Mouse (Mus musculus): ENCODE measurements around the gene Tnfrsf12a. TPM values are rescaled to one million over a fixed set of nuclear protein-coding genes. Genes with fewer than 3 reads are reported as not detected.

Gene Tnfrsf12a
- 1 to 10 TPM; 1.3 to 1.9 TPM for total RNA-seq (2021)

DNA sequence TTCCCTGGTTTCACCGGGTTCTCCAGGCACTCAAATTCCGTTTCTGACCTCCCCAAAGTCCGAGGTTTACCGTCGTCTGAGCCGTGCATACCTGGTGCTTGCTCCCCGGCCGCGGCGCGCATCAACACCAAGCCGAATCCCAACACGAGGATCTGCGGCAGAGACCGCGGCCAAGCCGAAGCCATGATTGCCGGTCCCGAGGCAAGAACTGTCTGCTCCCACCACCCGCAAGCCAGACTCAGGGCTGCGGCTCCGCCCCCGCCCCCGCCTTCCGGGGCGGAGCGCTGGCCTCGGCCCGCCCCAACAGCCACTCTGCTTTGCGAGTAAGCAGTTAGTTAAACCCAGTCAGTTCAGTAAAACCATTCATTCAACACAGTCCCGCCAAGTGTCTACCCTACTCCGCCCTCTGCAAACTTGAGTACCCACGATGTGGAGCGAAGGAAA lies at the start of gene Tnfrsf12a:
Gene Tnfrsf12a (minus strand): TSS at position 233 of the 444 bp plus-strand sequence.
- DNase-seq, result peak; percentile 75
- intact Hi-C loops (cut with DNase I), result no loop called here

- intact Hi-C loops (cut with DNase I), result no loop called here
Measured at GRCm38 (mm10) chr17:23726758-23727142, 49.5 kb upstream of the Tnfrsf12a start.

GRCm38 (mm10) chr17:23725999-23726757 lies 48.9 kb upstream of the Tnfrsf12a start, which contains the start of gene Pkmyt1:
TSS of gene Pkmyt1 (plus strand) at chr17:23726336.
- intact Hi-C loops (cut with DNase I), result no loop called here

More at GRCm38 (mm10) chr17:23726758-23727142, 49.5 kb upstream of the Tnfrsf12a start:
- peak; percentile 92 for DNase-seq

GRCm38 (mm10) chr17:23725477-23725876 lies 48.2 kb upstream of the Tnfrsf12a start:
- intact Hi-C loops (cut with DNase I), result no loop called here
- DNase-seq, result no peak

More at GRCm38 (mm10) chr17:23725999-23726757, 48.9 kb upstream of the Tnfrsf12a start, which contains the start of gene Pkmyt1:
- DNase-seq, result peak; percentile 96

DNA sequence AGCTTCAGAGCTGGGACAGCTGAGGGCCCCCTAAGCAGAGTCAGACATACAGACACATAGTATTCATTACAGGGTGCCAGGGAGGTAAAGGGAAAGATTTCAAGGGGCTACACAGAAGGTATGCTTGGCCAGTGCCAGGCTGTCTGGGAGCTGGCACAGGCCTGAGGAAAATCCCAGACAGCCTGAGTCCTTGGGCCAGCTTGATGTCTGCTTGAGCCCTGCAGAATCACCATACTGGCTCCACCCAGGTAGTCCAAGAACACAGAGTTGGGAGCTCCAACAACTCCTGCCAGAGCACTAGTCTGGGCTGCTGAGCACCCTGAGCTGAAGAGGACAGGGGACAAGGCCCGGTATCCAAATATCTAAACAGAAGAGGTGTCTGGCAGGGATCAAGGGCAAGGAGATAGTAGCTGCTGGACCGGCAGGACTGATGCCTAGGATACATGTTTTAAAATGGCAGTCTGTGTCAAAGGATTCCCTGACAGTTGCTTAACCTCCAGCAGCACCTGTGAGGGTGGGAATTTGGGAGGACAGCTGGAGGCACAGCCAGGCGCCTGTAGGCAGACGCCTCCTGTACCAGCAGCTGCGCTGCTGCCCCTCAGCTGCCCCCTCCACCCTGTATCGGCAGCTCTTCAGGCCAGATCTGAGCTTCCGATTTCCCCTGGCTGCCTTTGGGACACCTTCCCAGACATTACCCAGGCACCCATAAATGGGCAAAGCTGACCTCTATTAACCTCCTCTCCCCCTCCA lies 45.3 kb upstream of the Tnfrsf12a start, which contains the start of gene 1520401A03Rik:
Gene 1520401A03Rik (minus strand): TSS at position 408 of the 750 bp plus-strand sequence.
- DNase-seq, result no peak
- intact Hi-C loops (cut with DNase I), result no loop called here

GRCm38 (mm10) chr17:23721886-23722285 lies 44.6 kb upstream of the Tnfrsf12a start:
- DNase-seq, result no peak
- intact Hi-C loops (cut with DNase I), result no loop called here

GRCm38 (mm10) chr17:23719455-23719854 lies 42.2 kb upstream of the Tnfrsf12a start:
- no peak for DNase-seq
- intact Hi-C loops (cut with DNase I), result no loop called here

- intact Hi-C loops (cut with DNase I), result no loop called here
- no peak for DNase-seq
Measured at GRCm38 (mm10) chr17:23717003-23717402, 39.7 kb upstream of the Tnfrsf12a start.

GRCm38 (mm10) chr17:23706212-23706611 lies 28.9 kb upstream of the Tnfrsf12a start:
- DNase-seq, result peak; percentile 82
- intact Hi-C loops (cut with DNase I), result no loop called here

- intact Hi-C loops (cut with DNase I), result no loop called here
- no peak for DNase-seq
Measured at GRCm38 (mm10) chr17:23705525-23706104, 28.3 kb upstream of the Tnfrsf12a start.

GRCm38 (mm10) chr17:23704741-23705140 lies 27.5 kb upstream of the Tnfrsf12a start:
- intact Hi-C loops (cut with DNase I), result no loop called here
- DNase-seq, result peak; percentile 49

GRCm38 (mm10) chr17:23703301-23703700 lies 26.0 kb upstream of the Tnfrsf12a start:
- DNase-seq, result no peak
- intact Hi-C loops (cut with DNase I), result no loop called here

- peak; percentile 94 for DNase-seq
Measured at GRCm38 (mm10) chr17:23700079-23700478, 22.8 kb upstream of the Tnfrsf12a start.

DNA sequence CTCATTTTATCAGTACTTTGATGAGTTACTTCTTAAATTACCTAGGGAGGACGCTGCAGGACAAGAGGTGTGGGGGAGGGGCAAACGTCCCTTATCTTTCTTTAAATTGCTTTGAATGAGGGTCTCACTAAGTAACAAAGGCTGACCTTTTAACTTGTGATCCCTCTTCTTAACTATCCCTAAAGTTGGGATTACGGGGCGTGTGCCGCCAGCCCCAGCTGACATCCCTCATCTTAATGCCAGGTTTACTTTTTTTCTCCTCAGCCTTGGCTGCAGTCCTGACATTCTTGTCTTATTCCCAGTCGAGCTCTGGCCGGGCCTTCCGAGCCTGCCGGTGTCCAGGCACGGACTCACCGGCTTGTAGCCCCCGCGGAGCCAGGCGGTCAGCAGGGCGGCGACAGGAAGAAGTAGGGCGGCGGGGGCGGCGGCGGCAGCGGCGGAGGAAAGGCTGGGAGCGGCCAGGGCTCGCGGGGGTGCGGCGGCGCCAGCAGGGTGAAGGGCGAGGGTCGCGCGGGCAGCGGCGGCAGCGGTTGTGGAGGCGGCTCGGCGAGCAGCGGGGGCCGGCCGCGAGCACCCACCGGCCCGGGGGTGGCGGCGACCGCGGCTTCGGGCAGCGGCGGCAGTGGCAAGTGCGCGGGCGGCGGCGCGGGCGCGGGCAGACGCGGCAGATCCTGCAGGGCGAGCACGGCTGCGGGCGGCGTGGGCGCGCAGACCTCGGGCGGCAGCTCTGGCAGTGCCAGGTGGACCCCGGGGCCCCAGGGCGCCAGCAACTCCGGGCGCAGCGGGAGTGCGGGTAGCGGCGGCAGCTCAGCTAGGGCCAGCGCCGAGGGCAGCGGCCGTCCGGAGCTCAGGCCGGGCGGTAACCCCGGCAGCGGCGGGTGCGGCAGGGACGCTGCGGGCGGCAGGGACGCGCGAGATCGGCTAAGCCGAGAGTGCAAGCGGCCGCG lies 22.1 kb upstream of the Tnfrsf12a start:
- peak; percentile 18 for DNase-seq
- intact Hi-C loops (cut with DNase I), result no loop called here

More at GRCm38 (mm10) chr17:23700079-23700478, 22.8 kb upstream of the Tnfrsf12a start:
- intact Hi-C loops (cut with DNase I), result no loop called here

DNA sequence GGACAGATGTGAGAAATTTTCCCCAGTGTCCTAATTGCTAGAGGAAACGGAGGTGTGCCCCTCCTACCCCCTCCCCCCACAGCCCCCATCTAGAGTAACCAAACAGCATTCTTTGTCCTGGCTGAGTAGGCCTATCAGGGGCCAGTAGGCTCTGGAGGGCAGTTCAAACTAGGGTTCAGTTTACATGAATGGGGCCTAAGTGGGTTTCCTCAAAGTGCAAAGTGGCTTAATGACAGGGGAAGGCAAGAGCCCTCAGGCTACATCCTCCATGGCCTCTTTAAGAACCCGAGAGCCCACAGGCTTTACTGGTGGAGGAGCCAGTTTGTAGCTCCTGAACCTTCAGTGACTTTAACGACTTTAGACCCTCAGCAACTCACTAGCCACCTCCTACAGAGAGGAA lies 18.5 kb upstream of the Tnfrsf12a start:
- DNase-seq, result no peak
- intact Hi-C loops (cut with DNase I), result no loop called here

DNA sequence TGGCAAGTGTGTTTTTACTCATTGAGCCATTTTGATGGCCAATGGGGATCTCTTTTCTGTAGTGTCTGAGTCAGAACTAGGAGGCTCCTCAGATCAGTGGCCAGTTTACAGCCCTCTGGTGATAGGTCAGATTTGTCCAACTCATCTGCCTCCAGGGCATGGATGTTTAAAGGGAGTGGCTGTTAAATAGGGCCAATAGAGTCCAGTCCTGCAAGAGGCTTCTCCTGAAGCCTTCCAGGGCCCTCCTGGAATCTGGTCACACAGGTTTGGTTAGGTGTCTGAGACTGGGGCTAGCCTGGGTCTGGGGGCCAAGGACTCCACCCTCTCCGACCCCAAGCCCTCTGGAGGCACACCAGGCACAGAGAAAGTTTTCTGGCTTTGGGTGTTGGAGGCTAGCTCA lies 17.2 kb upstream of the Tnfrsf12a start:
- intact Hi-C loops (cut with DNase I), result no loop called here
- no peak for DNase-seq

DNA sequence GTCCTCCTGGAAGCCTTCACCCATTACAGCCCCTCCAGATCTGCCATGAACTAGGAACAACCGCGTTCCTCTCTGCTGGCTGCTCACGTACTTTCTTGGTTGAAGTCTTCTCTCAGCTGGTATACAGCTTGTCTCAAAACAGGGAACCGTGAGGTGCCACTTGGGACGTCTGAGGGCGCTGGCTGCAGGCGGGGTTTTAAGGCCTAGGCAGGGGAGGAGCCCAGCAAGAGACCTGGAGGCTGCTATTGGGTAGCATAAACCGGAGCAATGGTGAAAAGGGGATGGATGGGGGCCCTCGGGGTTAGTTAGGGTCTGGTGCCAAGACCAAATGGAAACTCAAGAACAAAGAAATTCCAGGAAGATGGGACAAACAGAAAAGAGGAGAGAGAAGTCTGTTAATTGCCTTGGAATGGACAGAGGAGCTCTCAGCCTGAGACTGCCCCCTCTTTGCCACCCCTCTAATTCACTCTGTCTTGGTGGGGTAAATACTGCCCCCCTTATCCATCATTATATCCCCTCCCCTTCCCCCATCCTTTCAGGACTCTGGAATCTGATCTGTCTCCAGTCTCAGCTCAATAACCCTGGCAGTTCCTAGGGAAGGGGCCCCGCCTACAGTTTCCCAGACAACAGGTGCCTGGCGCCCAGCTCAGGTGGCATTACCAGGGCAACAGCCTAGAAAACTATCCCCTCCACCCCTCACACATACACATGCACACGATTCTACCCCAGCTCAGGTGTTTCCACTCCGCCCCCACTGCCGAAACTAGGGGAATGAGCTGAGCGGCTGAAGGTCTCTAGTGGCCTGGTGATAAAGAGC lies 6.8 kb upstream of the Tnfrsf12a start, which contains the start of gene Cldn9:
Gene Cldn9 (minus strand): TSS at position 171 of the 817 bp plus-strand sequence.
- intact Hi-C loops (cut with DNase I), result no loop called here
- DNase-seq, result no peak

GRCm38 (mm10) chr17:23683226-23683625 lies 6.0 kb upstream of the Tnfrsf12a start:
- intact Hi-C loops (cut with DNase I), result no loop called here
- DNase-seq, result no peak

DNA sequence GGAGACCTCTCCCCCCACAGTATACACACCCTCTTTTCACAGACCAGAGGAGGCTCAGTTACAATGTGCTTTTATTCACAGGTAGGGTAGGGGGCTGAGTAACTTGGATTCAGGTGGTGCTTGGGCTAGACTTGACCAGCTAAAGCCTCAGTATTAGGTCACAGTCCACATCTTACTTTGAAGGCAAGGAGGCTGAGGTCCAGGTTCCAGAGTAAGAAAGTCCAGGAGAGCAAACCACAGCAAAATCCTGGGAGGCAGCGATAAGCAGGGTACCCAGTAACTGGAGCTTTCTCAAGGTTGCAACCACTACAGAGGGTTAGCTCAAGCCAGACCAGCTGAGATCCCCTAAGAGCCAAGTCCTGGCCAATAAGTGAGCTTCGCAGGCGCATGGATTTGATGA lies 5.3 kb upstream of the Tnfrsf12a start:
- intact Hi-C loops (cut with DNase I), result no loop called here
- DNase-seq, result no peak

Data from left cerebral cortex, postnatal 4 days (tissue).